Mouse (Mus musculus) forebrain, embryonic 13.5 days (tissue): ENCODE data around the gene Map1s. TPM values are rescaled to one million over a fixed set of nuclear protein-coding genes. Genes with fewer than 3 reads are reported as not detected.
A peak's percentile ranks its signal among the peaks of the same experiment; 100 is the strongest.

Experiments
- ATAC-seq: fragments of 200-750 bp; cut with Nextera tagmentation; 2 replicates; pipeline ENCODE4 v1.8.0; 2017
- H3K27ac ChIP-seq: fragments of 300-500 bp; sonication (generic); 2 replicates; pipeline ENCODE4 v1.5.1; 2015; ENCODE audit warnings: inconsistent platforms, mild to moderate bottlenecking, moderate library complexity
- H3K27me3 ChIP-seq: fragments of 300-500 bp; sonication (generic); 2 replicates; pipeline ENCODE4 v1.6.1; 2015; ENCODE audit warnings: mild to moderate bottlenecking, inconsistent platforms
- H3K36me3 ChIP-seq: fragments of 300-500 bp; sonication (generic); 2 replicates; pipeline ENCODE4 v1.6.1; 2015; ENCODE audit warnings: mild to moderate bottlenecking, inconsistent platforms; ENCODE audit not compliant: poor library complexity, severe bottlenecking
- H3K4me1 ChIP-seq: fragments of 300-500 bp; sonication (generic); 2 replicates; pipeline ENCODE4 v1.6.1; 2015; ENCODE audit warnings: inconsistent platforms
- H3K4me2 ChIP-seq: fragments of 300-500 bp; sonication (generic); 2 replicates; pipeline ENCODE4 v1.6.1; 2015; ENCODE audit warnings: inconsistent platforms, mild to moderate bottlenecking, moderate library complexity
- H3K4me3 ChIP-seq: fragments of 300-500 bp; sonication (generic); 2 replicates; pipeline ENCODE4 v1.5.1; 2015; ENCODE audit warnings: mild to moderate bottlenecking, inconsistent platforms
- H3K9ac ChIP-seq: fragments of 300-500 bp; sonication (generic); 2 replicates; pipeline ENCODE4 v1.6.1; 2015; ENCODE audit warnings: mild to moderate bottlenecking, inconsistent platforms
- H3K9me3 ChIP-seq: fragments of 300-500 bp; sonication (generic); replicated peaks from 2 replicates; pipeline ENCODE4 v1.6.1; 2016; ENCODE audit warnings: inconsistent platforms
- WGBS: fragments of 180-500 bp; shearing (Covaris S2); methylation state at CpG from one replicate; pipeline ENCODE4 v1.1.7; 2015; 5-methylcytosine and 5-hydroxymethylcytosine counted together
- polyA plus RNA-seq: library from polyadenylated mRNA; unstranded; fragments of >200 nt; fragmentation: Nextera tagmentation; extraction: Ambion mirVana; gene quantifications from 2 replicates; pipeline ENCODE4 v1.2.1, GENCODE M21; 2015

Gene Map1s
- polyA plus RNA-seq, 1 experiment from 2014 or later = 57.0 TPM

- H3K9ac ChIP-seq = peak overlapping the region; percentile 21; the same call in 1 of the 2 replicates
Observed at GRCm38 (mm10) chr8:70880546-70880945, 25.2 kb upstream of the Map1s start.

DNA sequence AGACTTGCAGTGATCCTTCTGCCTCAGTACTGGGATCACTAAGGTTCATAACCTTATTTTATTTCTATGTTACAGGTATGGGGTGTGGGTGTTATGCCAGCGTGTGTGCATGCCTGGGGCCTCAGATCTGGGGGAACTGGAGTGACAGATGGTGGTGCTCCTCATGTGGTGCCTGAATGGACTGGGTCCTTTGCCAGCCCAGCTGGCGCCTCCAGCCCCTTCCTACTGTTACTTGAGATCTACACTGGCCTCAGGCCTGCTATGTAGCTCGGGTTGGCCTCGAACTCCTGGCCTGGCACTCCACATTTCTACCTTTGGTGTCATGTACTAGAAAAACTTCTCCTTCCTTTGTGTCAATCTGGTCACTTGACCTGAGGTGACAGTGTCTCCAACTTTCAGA lies 21.5 kb upstream of the Map1s start:
- Histone ChIP-seq H3K4me3 (no peak overlapping the region), H3K4me1 (peaks cover 16% of the 10 kb centered on the region), H3K36me3 (no peaks in the 10 kb centered on the region), H3K9ac (no peak overlapping the region), H3K9me3 (no peaks in the 10 kb centered on the region), H3K27me3 (0 out of 2 replicates have a peak, but pooled peaks cover 11% of the 10 kb centered on the region), H3K4me2 (no peak overlapping the region), H3K27ac (no peak overlapping the region)
- 84% methylated on average over 4 of the region's 4 CpGs for WGBS
- ATAC-seq = no peak

More at GRCm38 (mm10) chr8:70880546-70880945, 25.2 kb upstream of the Map1s start:
- Histone ChIP-seq H3K27ac (no peak overlapping the region; the same call in 1 of the 2 replicates), H3K27me3 (0 out of 2 replicates have a peak, but pooled peaks cover 6% of the 10 kb centered on the region), H3K4me2 (no peak overlapping the region), H3K4me1 (peaks cover 12% of the 10 kb centered on the region), H3K4me3 (no peak overlapping the region), H3K36me3 (no peaks in the 10 kb centered on the region), H3K9me3 (no peaks in the 10 kb centered on the region)
- no peak for ATAC-seq
- WGBS = 32% methylated on average over 11 of the region's 11 CpGs

DNA sequence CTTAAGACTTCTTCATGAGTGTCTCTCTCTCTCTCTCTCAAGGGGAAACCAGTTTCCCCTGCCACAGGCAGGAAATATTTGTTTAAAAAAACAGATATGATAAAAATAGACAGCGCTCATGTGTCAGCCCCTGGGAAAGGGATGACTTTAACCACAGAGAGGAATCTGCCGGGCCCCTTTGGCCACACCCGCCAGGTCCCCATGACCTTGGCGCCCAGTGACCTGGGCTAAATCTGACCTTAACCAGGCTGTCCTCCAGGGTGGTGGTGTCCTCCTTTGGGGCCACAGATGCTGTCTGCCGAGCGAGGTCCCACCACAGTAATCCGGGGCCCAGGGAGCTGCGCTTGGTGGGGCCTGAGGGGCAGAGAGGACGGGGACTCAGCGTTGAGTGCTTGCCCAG lies 21.0 kb upstream of the Map1s start:
- no peaks in the 10 kb centered on the region for H3K9me3 ChIP-seq
- 0 out of 2 replicates have a peak, but pooled peaks cover 11% of the 10 kb centered on the region for H3K27me3 ChIP-seq
- H3K4me3 ChIP-seq = no peak overlapping the region
- no peak overlapping the region for H3K4me2 ChIP-seq
- no peaks in the 10 kb centered on the region for H3K36me3 ChIP-seq
- no peak for ATAC-seq
- peaks cover 13% of the 10 kb centered on the region for H3K4me1 ChIP-seq
- WGBS = 94% methylated on average over 10 of the region's 10 CpGs
- H3K9ac ChIP-seq = no peak overlapping the region
- no peak overlapping the region for H3K27ac ChIP-seq

GRCm38 (mm10) chr8:70885612-70886011 lies 20.1 kb upstream of the Map1s start:
- no peak for ATAC-seq
- Histone ChIP-seq H3K27ac (no peak overlapping the region), H3K27me3 (peaks cover 19% of the 10 kb centered on the region), H3K9me3 (no peaks in the 10 kb centered on the region), H3K4me1 (peaks cover 4% of the 10 kb centered on the region; the same call in 1 of the 2 replicates), H3K4me3 (no peak overlapping the region), H3K9ac (no peak overlapping the region), H3K36me3 (no peaks in the 10 kb centered on the region), H3K4me2 (no peak overlapping the region)
- WGBS = 17% methylated on average over 12 of the region's 12 CpGs

GRCm38 (mm10) chr8:70887669-70888068 lies 18.1 kb upstream of the Map1s start:
- Histone ChIP-seq H3K4me3 (peak overlapping the region; percentile 13; the same call in 1 of the 2 replicates), H3K4me1 (peaks cover 11% of the 10 kb centered on the region), H3K9ac (peak overlapping the region; percentile 27; the same call in 1 of the 2 replicates), H3K4me2 (peak overlapping the region; percentile 39), H3K27me3 (peaks cover 40% of the 10 kb centered on the region), H3K9me3 (0 out of 2 replicates have a peak, but pooled peaks cover 3% of the 10 kb centered on the region), H3K27ac (no peak overlapping the region), H3K36me3 (no peaks in the 10 kb centered on the region)
- WGBS = 3% methylated on average over 17 of the region's 18 CpGs
- peak; percentile 26; the same call in 1 of the 2 replicates for ATAC-seq

DNA sequence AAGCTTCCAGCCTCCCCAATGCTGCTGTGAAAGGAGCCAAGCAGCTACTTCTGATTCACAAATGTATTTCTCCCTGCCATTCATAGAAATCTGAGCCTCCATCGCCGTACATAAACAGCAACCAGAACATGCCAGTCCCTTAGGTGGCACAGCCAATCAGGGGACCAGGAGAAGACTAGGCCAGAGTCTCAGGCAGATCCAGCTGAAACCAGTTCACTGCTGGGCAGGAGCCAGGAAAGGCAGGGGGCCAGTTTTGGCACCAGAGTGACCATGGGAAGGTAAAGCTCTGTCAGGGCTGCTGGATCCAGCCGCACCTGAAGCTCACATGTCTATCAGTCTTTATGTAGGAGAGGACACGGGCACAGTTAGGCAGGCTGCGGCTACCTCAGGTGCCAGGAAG lies 15.1 kb upstream of the Map1s start:
- H3K4me1 ChIP-seq = peaks cover 14% of the 10 kb centered on the region
- no peak overlapping the region for H3K27ac ChIP-seq
- ATAC-seq = no peak
- 0 out of 2 replicates have a peak, but pooled peaks cover 3% of the 10 kb centered on the region for H3K9me3 ChIP-seq
- H3K4me3 ChIP-seq = no peak overlapping the region
- peaks cover 59% of the 10 kb centered on the region for H3K27me3 ChIP-seq
- WGBS = 90% methylated on average over 5 of the region's 5 CpGs
- H3K36me3 ChIP-seq = peaks cover 26% of the 10 kb centered on the region
- no peak overlapping the region for H3K9ac ChIP-seq
- H3K4me2 ChIP-seq = no peak overlapping the region

GRCm38 (mm10) chr8:70891356-70891755 lies 14.4 kb upstream of the Map1s start:
- no peak overlapping the region for H3K27ac ChIP-seq
- H3K36me3 ChIP-seq = peaks cover 31% of the 10 kb centered on the region
- no peak overlapping the region for H3K4me2 ChIP-seq
- no peak overlapping the region; the same call in 1 of the 2 replicates for H3K4me3 ChIP-seq
- peaks cover 21% of the 10 kb centered on the region for H3K4me1 ChIP-seq
- 0 out of 2 replicates have a peak, but pooled peaks cover 3% of the 10 kb centered on the region for H3K9me3 ChIP-seq
- H3K9ac ChIP-seq = no peak overlapping the region
- WGBS = 14% methylated on average over 18 of the region's 21 CpGs
- H3K27me3 ChIP-seq = peaks cover 58% of the 10 kb centered on the region
- no peak for ATAC-seq

DNA sequence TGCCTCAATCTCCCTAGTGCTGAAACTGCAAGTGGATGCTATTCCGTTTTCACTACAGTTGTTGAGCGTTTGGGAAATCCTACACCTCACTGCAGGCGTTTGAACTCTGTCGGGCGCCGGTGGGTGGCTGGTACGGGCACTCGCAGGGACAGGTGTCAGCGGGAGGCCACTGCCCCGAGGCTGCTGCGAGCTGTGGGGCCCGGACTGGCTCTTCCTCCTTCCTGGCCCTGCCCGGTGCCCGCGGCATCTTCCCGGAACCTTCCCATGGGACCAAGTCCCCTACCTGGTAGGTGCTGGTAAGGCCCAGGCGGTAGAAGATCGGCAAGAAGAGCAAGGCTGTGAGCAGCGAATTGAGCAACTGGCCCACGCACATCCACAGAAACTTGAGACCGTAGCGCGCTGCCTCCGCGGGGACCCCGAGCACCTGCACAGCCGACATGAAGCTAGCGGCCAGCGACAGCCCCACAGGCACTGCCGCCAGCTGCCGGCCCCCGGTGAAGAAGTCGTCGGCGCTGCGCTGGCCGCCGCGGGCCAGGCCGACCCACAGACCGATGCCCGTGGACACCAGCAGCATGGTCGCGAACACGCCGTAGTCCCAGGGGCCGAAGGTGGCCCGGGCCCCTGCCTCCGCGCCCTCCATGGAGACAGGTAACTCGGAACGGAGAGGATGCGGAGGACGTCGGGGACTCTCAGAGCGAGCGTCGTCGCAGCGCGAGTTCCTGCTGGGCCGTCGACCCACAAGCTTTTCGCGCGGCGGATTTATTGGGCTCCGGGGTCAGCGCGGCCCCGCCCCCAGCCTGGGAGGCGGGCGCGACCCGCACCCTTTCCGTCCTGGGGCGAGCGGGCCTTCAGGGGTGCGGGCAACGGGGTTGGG lies 13.5 kb upstream of the Map1s start, which contains the start of gene Slc5a5:
TSS of gene Slc5a5 (minus strand) at position 736 of the 874 bp plus-strand sequence.
- no peak for ATAC-seq

GRCm38 (mm10) chr8:70892896-70893655 lies 12.7 kb upstream of the Map1s start:
- Histone ChIP-seq H3K27me3 (peaks cover 58% of the 10 kb centered on the region), H3K27ac (no peak overlapping the region)

More for the DNA sequence above, 13.5 kb upstream of the Map1s start, which contains the start of gene Slc5a5:
- Histone ChIP-seq H3K36me3 (peaks cover 31% of the 10 kb centered on the region), H3K27me3 (peaks cover 58% of the 10 kb centered on the region), H3K9me3 (0 out of 2 replicates have a peak, but pooled peaks cover 3% of the 10 kb centered on the region), H3K27ac (no peak within 1 kb of the TSS), H3K4me1 (peaks cover 23% of the 10 kb centered on the region), H3K4me2 (peak within 1 kb of the TSS; percentile 42), H3K9ac (peak within 1 kb of the TSS; percentile 52), H3K4me3 (peak within 1 kb of the TSS; percentile 30)
- WGBS = 3% methylated on average over 80 of the region's 80 CpGs

DNA sequence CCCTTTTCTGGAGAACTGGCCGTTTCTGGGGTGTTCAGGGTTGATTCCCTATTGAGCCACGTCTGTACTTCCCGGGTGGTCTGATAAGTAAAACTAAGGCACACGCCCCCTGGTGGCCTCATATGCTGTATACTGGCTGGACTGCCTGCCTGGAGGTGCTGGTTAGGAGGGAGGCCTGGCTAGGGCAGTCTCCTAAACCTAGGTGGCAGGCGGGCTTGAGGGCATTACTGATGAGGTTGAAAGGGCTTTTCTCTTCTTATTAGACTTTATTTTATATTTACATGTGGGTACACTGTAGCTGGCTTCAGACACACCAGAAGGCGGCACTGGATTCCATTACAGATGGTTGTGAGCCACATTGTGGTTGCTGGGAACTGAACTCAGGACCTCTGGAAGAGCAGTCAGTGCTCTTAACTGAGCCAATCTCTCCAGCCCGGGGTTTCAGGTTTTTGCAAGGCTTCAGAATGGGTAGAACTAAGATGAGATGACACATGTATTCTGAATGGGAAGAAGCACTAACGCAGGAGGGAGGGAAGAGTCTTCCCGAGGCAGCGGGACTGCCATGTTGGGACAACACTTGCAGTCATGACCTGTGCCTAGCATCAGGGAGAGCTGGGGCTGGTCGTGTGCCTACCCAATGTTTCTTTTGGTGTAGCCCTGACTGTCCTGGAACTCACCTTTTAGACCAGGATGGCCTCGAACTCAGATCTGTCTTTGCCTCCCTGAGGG lies 11.9 kb upstream of the Map1s start:
- H3K4me3 ChIP-seq = no peak overlapping the region

More at GRCm38 (mm10) chr8:70892896-70893655, 12.7 kb upstream of the Map1s start:
- H3K9ac ChIP-seq = peak overlapping the region; percentile 52; the same call in 1 of the 2 replicates
- H3K4me3 ChIP-seq = peak overlapping the region; percentile 30
- WGBS = 29% methylated on average over 20 of the region's 20 CpGs
- H3K36me3 ChIP-seq = peaks cover 31% of the 10 kb centered on the region
- 0 out of 2 replicates have a peak, but pooled peaks cover 3% of the 10 kb centered on the region for H3K9me3 ChIP-seq
- no peak for ATAC-seq
- peaks cover 19% of the 10 kb centered on the region for H3K4me1 ChIP-seq
- peak overlapping the region; percentile 42 for H3K4me2 ChIP-seq

DNA sequence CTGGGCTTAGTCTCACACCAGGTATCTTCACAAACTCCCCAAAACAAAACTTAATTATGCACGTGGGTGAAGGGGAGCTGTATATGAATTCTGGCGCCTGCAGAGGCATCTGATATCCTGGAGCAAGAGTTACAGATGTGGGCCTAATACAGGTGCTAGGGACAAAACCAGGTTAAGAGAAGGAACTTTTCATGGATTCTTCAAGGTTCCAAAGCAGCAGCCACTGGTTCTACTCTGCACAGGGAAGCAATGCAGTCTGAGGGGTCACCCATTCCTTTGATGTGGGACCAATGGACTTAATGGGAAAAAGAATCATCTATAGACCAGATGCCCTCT lies 11.4 kb upstream of the Map1s start:
- Histone ChIP-seq H3K4me3 (no peak overlapping the region), H3K9ac (no peak overlapping the region), H3K9me3 (0 out of 2 replicates have a peak, but pooled peaks cover 3% of the 10 kb centered on the region), H3K4me2 (no peak overlapping the region), H3K36me3 (peaks cover 31% of the 10 kb centered on the region), H3K27me3 (peaks cover 54% of the 10 kb centered on the region), H3K27ac (no peak overlapping the region), H3K4me1 (peaks cover 24% of the 10 kb centered on the region)
- ATAC-seq = no peak
- WGBS = 61% methylated on average over 2 of the region's 2 CpGs

More for the DNA sequence above, 11.9 kb upstream of the Map1s start:
- no peak overlapping the region; the same call in 1 of the 2 replicates for H3K9ac ChIP-seq
- peaks cover 31% of the 10 kb centered on the region for H3K36me3 ChIP-seq
- H3K9me3 ChIP-seq = 0 out of 2 replicates have a peak, but pooled peaks cover 3% of the 10 kb centered on the region
- peaks cover 56% of the 10 kb centered on the region for H3K27me3 ChIP-seq
- peaks cover 24% of the 10 kb centered on the region for H3K4me1 ChIP-seq
- no peak overlapping the region for H3K4me2 ChIP-seq
- 28% methylated on average over 12 of the region's 12 CpGs for WGBS
- no peak for ATAC-seq
- no peak overlapping the region for H3K27ac ChIP-seq
